Mouse (Mus musculus) MEL (cell line): ENCODE results near the gene Hibadh. TPM values are rescaled to one million over a fixed set of nuclear protein-coding genes. Genes with fewer than 3 reads are reported as not detected.
A peak's percentile ranks its signal among the peaks of the same experiment; 100 is the strongest.

Experiments used
- DNase-seq: peaks from one replicate; pipeline ENCODE4 v3.0.0; 2011; ENCODE audit warnings: low read depth, low spot score
- H3K27ac ChIP-seq: 2 replicates; pipeline ENCODE4 v1.5.1; 2012; ENCODE audit warnings: low read depth, mild to moderate bottlenecking, control low read depth, low read length, moderate library complexity; ENCODE audit not compliant: control insufficient read depth
- H3K27me3 ChIP-seq, 2 experiments: fragments of 150-350 bp in 1 of 2; sonication (generic) in 1 of 2; 2 replicates each; pipeline ENCODE4 v1.6.1; 2012; ENCODE audit warnings: low read length in 2 of 2, mild to moderate bottlenecking in 2 of 2, improper control_type of control experiment in 1 of 2, moderate library complexity in 1 of 2; ENCODE audit not compliant: insufficient read depth in 2 of 2, control insufficient read depth in 1 of 2
- H3K36me3 ChIP-seq, 2 experiments: 2 replicates each; pipeline ENCODE4 v1.6.1; 2012 to 2014; ENCODE audit warnings: low read length in 2 of 2, improper control_type of control experiment in 1 of 2, inconsistent platforms in 1 of 2, mild to moderate bottlenecking in 1 of 2; ENCODE audit not compliant: insufficient read depth in 2 of 2, control insufficient read depth in 1 of 2
- H3K4me1 ChIP-seq, 2 experiments: fragments of 150-350 bp in 1 of 2; sonication (generic) in 1 of 2; 2 replicates each; pipeline ENCODE4 v1.6.1; 2012; ENCODE audit warnings: low read length in 2 of 2, improper control_type of control experiment in 1 of 2, mild to moderate bottlenecking in 1 of 2; ENCODE audit not compliant: insufficient read depth in 2 of 2, control insufficient read depth in 1 of 2
- H3K4me3 ChIP-seq, 2 experiments: fragments of 150-350 bp in 1 of 2; sonication (generic) in 1 of 2; 2 replicates each; pipeline ENCODE4 v1.5.1; 2012; ENCODE audit warnings: low read depth in 2 of 2, low read length in 2 of 2, mild to moderate bottlenecking in 2 of 2, moderate library complexity in 2 of 2, control low read depth in 1 of 2, improper control_type of control experiment in 1 of 2; ENCODE audit not compliant: control insufficient read depth in 1 of 2, insufficient read depth in 1 of 2
- H3K79me2 ChIP-seq: 2 replicates; pipeline ENCODE4 v1.6.1; 2012; ENCODE audit warnings: mild to moderate bottlenecking, low read length, moderate library complexity; ENCODE audit not compliant: control insufficient read depth, poor library complexity, insufficient read depth
- H3K9ac ChIP-seq: 2 replicates; pipeline ENCODE4 v1.6.1; 2012; ENCODE audit warnings: low read depth, mild to moderate bottlenecking, control low read depth, low read length, moderate library complexity; ENCODE audit not compliant: control insufficient read depth, poor library complexity, severe bottlenecking
- H3K9me3 ChIP-seq: fragments of 150-350 bp; sonication (generic); replicated peaks from 2 replicates; pipeline ENCODE4 v1.6.1; 2012; ENCODE audit warnings: mild to moderate bottlenecking, low read length, improper control_type of control experiment, moderate library complexity; ENCODE audit not compliant: insufficient read depth
- BHLHE40 ChIP-seq: IDR thresholded peaks from 2 replicates; pipeline ENCODE4 v1.6.1; 2012; ENCODE audit warnings: low read depth, mild to moderate bottlenecking, inconsistent platforms, low read length, improper control_type of control experiment, borderline replicate concordance
- CHD2 ChIP-seq: IDR thresholded peaks from 2 replicates; pipeline ENCODE4 v1.6.1; 2011; ENCODE audit warnings: low read length, improper control_type of control experiment
- CTCF ChIP-seq, 3 experiments: IDR thresholded peaks in 2 of 3; conservative IDR thresholded peaks in 1 of 3; 2 replicates each; pipeline ENCODE4 v1.5.1; 2011 to 2012; ENCODE audit warnings: low read length in 3 of 3, low read depth in 2 of 3, mild to moderate bottlenecking in 2 of 3, improper control_type of control experiment in 1 of 3, inconsistent platforms in 1 of 3, mixed read lengths in 1 of 3, moderate library complexity in 1 of 3; ENCODE audit not compliant: control insufficient read depth in 1 of 3, insufficient read depth in 1 of 3, poor library complexity in 1 of 3, severe bottlenecking in 1 of 3
- ELF1 ChIP-seq: IDR thresholded peaks from 2 replicates; pipeline ENCODE4 v1.6.1; 2014; ENCODE audit warnings: low read depth, mild to moderate bottlenecking, inconsistent platforms, low read length, improper control_type of control experiment, moderate library complexity
- GATA1 ChIP-seq: IDR thresholded peaks from 2 replicates; pipeline ENCODE4 v1.6.1; 2011; ENCODE audit warnings: low read depth, low read length, improper control_type of control experiment
- HCFC1 ChIP-seq: IDR thresholded peaks from 2 replicates; pipeline ENCODE4 v1.6.1; 2012; ENCODE audit warnings: low read depth, mild to moderate bottlenecking, inconsistent platforms, low read length, improper control_type of control experiment, moderate library complexity
- JUND ChIP-seq: IDR thresholded peaks from 2 replicates; pipeline ENCODE4 v1.6.1; 2011; ENCODE audit warnings: low read depth, mild to moderate bottlenecking, improper control_type of control experiment, low read length
- KAT2A ChIP-seq: conservative IDR thresholded peaks from 2 replicates; pipeline ENCODE4 v1.6.1; 2012; ENCODE audit warnings: low read depth, low read length, improper control_type of control experiment, inconsistent platforms
- MXI1 ChIP-seq: IDR thresholded peaks from 2 replicates; pipeline ENCODE4 v1.6.1; 2011; ENCODE audit warnings: mild to moderate bottlenecking, low read depth, low read length, improper control_type of control experiment
- MYC ChIP-seq: IDR thresholded peaks from 2 replicates; pipeline ENCODE4 v1.6.1; 2011; ENCODE audit warnings: low read depth, mild to moderate bottlenecking, low read length, improper control_type of control experiment, moderate library complexity
- NELFE ChIP-seq: IDR thresholded peaks from 2 replicates; pipeline ENCODE4 v1.6.1; 2011; ENCODE audit warnings: low read depth, low read length, improper control_type of control experiment
- POLR2AphosphoS2 ChIP-seq: IDR thresholded peaks from 2 replicates; pipeline ENCODE4 v1.6.1; 2011; ENCODE audit warnings: low read length, improper control_type of control experiment
- POLR2AphosphoS5 ChIP-seq: IDR thresholded peaks from 2 replicates; pipeline ENCODE4 v1.6.1; 2012; ENCODE audit warnings: low read depth, borderline replicate concordance, mild to moderate bottlenecking, inconsistent platforms, low read length, moderate library complexity, mixed read lengths
- RCOR1 ChIP-seq: IDR thresholded peaks from 2 replicates; pipeline ENCODE4 v1.6.1; 2012; ENCODE audit warnings: low read depth, mild to moderate bottlenecking, inconsistent platforms, low read length, improper control_type of control experiment
- SIN3A ChIP-seq: IDR thresholded peaks from 2 replicates; pipeline ENCODE4 v1.6.1; 2012; ENCODE audit warnings: low read length, improper control_type of control experiment, inconsistent platforms
- TBP ChIP-seq: IDR thresholded peaks from 2 replicates; pipeline ENCODE4 v1.8.0; 2011; ENCODE audit warnings: low read depth, low read length, improper control_type of control experiment
- TCF12 ChIP-seq: IDR thresholded peaks from 2 replicates; pipeline ENCODE4 v1.6.1; 2014; ENCODE audit warnings: low read depth, mild to moderate bottlenecking, inconsistent platforms, low read length, improper control_type of control experiment, moderate library complexity
- USF1 ChIP-seq: IDR thresholded peaks from 2 replicates; pipeline ENCODE4 v1.6.1; 2014; ENCODE audit warnings: low read depth, mild to moderate bottlenecking, inconsistent platforms, low read length, improper control_type of control experiment, moderate library complexity
- USF2 ChIP-seq, 2 experiments: IDR thresholded peaks; 2 replicates each; pipeline ENCODE4 v1.6.1; 2011 to 2012; ENCODE audit warnings: improper control_type of control experiment in 2 of 2, low read length in 2 of 2, borderline replicate concordance in 1 of 2, inconsistent platforms in 1 of 2, low read depth in 1 of 2, mild to moderate bottlenecking in 1 of 2; ENCODE audit not compliant: insufficient read depth in 1 of 2
- ZMIZ1 ChIP-seq: IDR thresholded peaks from 2 replicates; pipeline ENCODE4 v1.6.1; 2012; ENCODE audit warnings: low read depth, mild to moderate bottlenecking, inconsistent platforms, low read length, improper control_type of control experiment, moderate library complexity
- ZNF384 ChIP-seq: IDR thresholded peaks from 2 replicates; pipeline ENCODE4 v1.6.1; 2012; ENCODE audit warnings: low read depth, mild to moderate bottlenecking, inconsistent platforms, low read length, improper control_type of control experiment
- polyA plus RNA-seq, 2 experiments: library from polyadenylated mRNA; stranded (reverse) in 1 of 2; unstranded in 1 of 2; fragments of >175 nt in 1 of 2; fragments of >200 nt in 1 of 2; gene quantifications; 2 replicates each; pipeline versions ENCODE4 v1.2.1 to v1.2.4; 2012; ENCODE audit warnings: low replicate concordance in 2 of 2, low read depth in 1 of 2; ENCODE audit not compliant: insufficient read length in 2 of 2, insufficient read depth in 1 of 2, missing spikeins in 1 of 2
- total RNA-seq: library from RNA; depleted of rRNA; stranded (reverse); fragments of 300-350 nt; gene quantifications from 2 replicates; pipeline ENCODE4 v1.2.3, GENCODE M21; 2012

Gene Hibadh
- total and polyA plus RNA-seq, 3 experiments, result 31.2 to 39.3 TPM; not detected in 1

GRCm38 (mm10) chr6:52639546-52640223, 504 bp downstream of the Hibadh start:
- H3K4me1 ChIP-seq, result peaks cover 5 to 6% of the 10 kb centered on the region in 2 experiments; a peak in 2 of 4 replicates
- H3K36me3 ChIP-seq, result peaks cover 0 to 9% of the 10 kb centered on the region in 2 experiments; a peak in 2 of 4 replicates
- H3K9me3 ChIP-seq, result no peaks in the 10 kb centered on the region
- H3K9ac ChIP-seq, result peak overlapping the region; percentile 94
- no peak for TF ChIP-seq ZMIZ1
- TF ChIP-seq CTCF (IDR thresholded peaks at IDR 0.05 in 2 of 3, conservative IDR thresholded peaks at IDR 0.05 in 1 of 3; ENCODE audit: control insufficient read depth in 1 of 3, insufficient read depth in 1 of 3, low read depth in 2 of 3, low read length in 3 of 3, poor library complexity in 1 of 3, severe bottlenecking in 1 of 3), result 0 out of 6 replicates have a peak, but pooled peaks of 1 of the 3 experiments have one; percentile 1
- TF ChIP-seq, all 39 proteins: peak for 1
- H3K27ac ChIP-seq, result peak overlapping the region; percentile 32
- H3K27me3 ChIP-seq, result no peaks in the 10 kb centered on the region
- H3K79me2 ChIP-seq, result peaks cover 10% of the 10 kb centered on the region
- DNase-seq, result peak; percentile 64
- peak overlapping the region; percentile 81 to 97 for H3K4me3 ChIP-seq

- H3K4me1 ChIP-seq, result peaks cover 5 to 6% of the 10 kb centered on the region in 2 experiments; a peak in 2 of 4 replicates
- TF ChIP-seq ZNF384 (no peak), JUND (no peak), SIN3A (no peak), POLR2AphosphoS2 (no peak), NELFE (no peak), ELF1 (no peak), TCF12 (no peak), GATA1 (peak; percentile 73), MXI1 (0 out of 2 replicates have a peak, but pooled peaks have one; percentile 19), KAT2A (no peak)
- peak overlapping the region; percentile 25 to 81 for H3K4me3 ChIP-seq
- H3K9me3 ChIP-seq, result no peaks in the 10 kb centered on the region
- DNase-seq, result peak; percentile 43
- no peaks in the 10 kb centered on the region for H3K27me3 ChIP-seq
- peaks cover 10% of the 10 kb centered on the region for H3K79me2 ChIP-seq
- peaks cover 0 to 9% of the 10 kb centered on the region in 2 experiments; a peak in 2 of 4 replicates for H3K36me3 ChIP-seq
- H3K27ac ChIP-seq, result no peak overlapping the region
- peak overlapping the region; percentile 94 for H3K9ac ChIP-seq
Measured at GRCm38 (mm10) chr6:52638471-52639185, 1.6 kb downstream of the Hibadh start.

GRCm38 (mm10) chr6:52637337-52637736, 2.9 kb downstream of the Hibadh start:
- H3K36me3 ChIP-seq, result peaks cover 0 to 9% of the 10 kb centered on the region in 2 experiments; a peak in 2 of 4 replicates
- H3K9ac ChIP-seq, result no peak overlapping the region
- no peaks in the 10 kb centered on the region for H3K27me3 ChIP-seq
- peaks cover 10% of the 10 kb centered on the region for H3K79me2 ChIP-seq
- H3K27ac ChIP-seq, result no peak overlapping the region
- no peak overlapping the region for H3K4me3 ChIP-seq
- TF ChIP-seq MYC (no peak), ZNF384 (no peak), BHLHE40 (no peak), POLR2AphosphoS5 (no peak), MXI1 (no peak), CTCF (IDR thresholded peaks at IDR 0.05 in 2 of 3, conservative IDR thresholded peaks at IDR 0.05 in 1 of 3; ENCODE audit: control insufficient read depth in 1 of 3, insufficient read depth in 1 of 3, low read depth in 2 of 3, low read length in 3 of 3, poor library complexity in 1 of 3, severe bottlenecking in 1 of 3) (no peak), CHD2 (no peak), SIN3A (no peak), TBP (no peak), HCFC1 (no peak), USF2 (IDR thresholded peaks at IDR 0.05; ENCODE audit: borderline replicate concordance in 1 of 2, insufficient read depth in 1 of 2, low read depth in 1 of 2, low read length in 2 of 2) (no peak), USF1 (no peak), RCOR1 (no peak)
- H3K4me1 ChIP-seq, result peaks cover 5 to 6% of the 10 kb centered on the region in 2 experiments; a peak in 2 of 4 replicates
- H3K9me3 ChIP-seq, result no peaks in the 10 kb centered on the region
- no peak for DNase-seq
